Mouse (Mus musculus): ENCODE measurements around the gene Hist1h2be.
"Not testable (repeated sequence)": the region's sequence is repeated elsewhere in the genome, so short reads cannot be mapped to it uniquely, and the experiment has no call there.

Hist1h2be gene

GRCm38 (mm10) chr13:23592614-23593013 is 28.3 kb downstream of the Hist1h2be start:
- DNase-seq (ENCODE audit: extremely low read depth, low read depth, low spot score) = no peak

GRCm38 (mm10) chr13:23591886-23592285 is 29.0 kb downstream of the Hist1h2be start:
- not testable (repeated sequence) for DNase-seq (ENCODE audit: extremely low read depth, low read depth, low spot score)

GRCm38 (mm10) chr13:23591206-23591605 is 29.7 kb downstream of the Hist1h2be start:
- no peak for DNase-seq (ENCODE audit: extremely low read depth, low read depth, low spot score)

GRCm38 (mm10) chr13:23586940-23587225 is 34.0 kb downstream of the Hist1h2be start:
- DNase-seq (ENCODE audit: extremely low read depth, low read depth, low spot score) = no peak

GRCm38 (mm10) chr13:23586099-23586939 is 34.6 kb downstream of the Hist1h2be start:
- DNase-seq (ENCODE audit: extremely low read depth, low read depth, low spot score) = no peak

- DNase-seq (ENCODE audit: extremely low read depth, low read depth, low spot score) = peak; percentile 81
These were observed 35.4 kb downstream of the Hist1h2be start for GRCm38 (mm10) chr13:23585442-23586098.

- DNase-seq (ENCODE audit: extremely low read depth, low read depth, low spot score) = no peak
These were observed 35.9 kb downstream of the Hist1h2be start for GRCm38 (mm10) chr13:23585029-23585441.

GRCm38 (mm10) chr13:23584331-23584730 is 36.6 kb downstream of the Hist1h2be start:
- no peak for DNase-seq (ENCODE audit: extremely low read depth, low read depth, low spot score)

GRCm38 (mm10) chr13:23583387-23584068 is 37.4 kb downstream of the Hist1h2be start:
- DNase-seq (ENCODE audit: extremely low read depth, low read depth, low spot score) = no peak

- DNase-seq (ENCODE audit: extremely low read depth, low read depth, low spot score) = no peak
These were observed 38.5 kb downstream of the Hist1h2be start for GRCm38 (mm10) chr13:23582219-23583056.

- DNase-seq (ENCODE audit: extremely low read depth, low read depth, low spot score) = peak; percentile 85
These were observed 39.3 kb downstream of the Hist1h2be start, which contains the start of gene Hist1h4d for GRCm38 (mm10) chr13:23581408-23582218. TSS of gene Hist1h4d (plus strand) at chr13:23581598.

- DNase-seq (ENCODE audit: extremely low read depth, low read depth, low spot score) = no peak
These were observed 43.1 kb downstream of the Hist1h2be start for GRCm38 (mm10) chr13:23577835-23578234.

GRCm38 (mm10) chr13:23576906-23577639 is 43.9 kb downstream of the Hist1h2be start:
- no peak for DNase-seq (ENCODE audit: extremely low read depth, low read depth, low spot score)

GRCm38 (mm10) chr13:23576351-23576881 is 44.5 kb downstream of the Hist1h2be start:
- no peak for DNase-seq (ENCODE audit: extremely low read depth, low read depth, low spot score)

GRCm38 (mm10) chr13:23575864-23576313 is 45.0 kb downstream of the Hist1h2be start:
- not testable (repeated sequence) for DNase-seq (ENCODE audit: extremely low read depth, low read depth, low spot score)

- no peak for DNase-seq (ENCODE audit: extremely low read depth, low read depth, low spot score)
These were observed 45.6 kb downstream of the Hist1h2be start, which contains the start of gene Hist1h3d for GRCm38 (mm10) chr13:23575271-23575851. TSS of gene Hist1h3d (plus strand) at chr13:23575763.

GRCm38 (mm10) chr13:23574546-23575170 is 46.3 kb downstream of the Hist1h2be start:
- not testable (repeated sequence) for DNase-seq (ENCODE audit: extremely low read depth, low read depth, low spot score)

Measured in fat pad, adult 2 months (tissue).